Mouse (Mus musculus): ENCODE measurements at regions not wholly inside any gene's neighbourhood (a gene's known extent, or its start where the extent isn't known, plus 50 kb on each side); places are given as distances from the start of the nearest gene placed in this dataset.
A peak's percentile ranks its signal among the peaks of the same experiment; 100 is the strongest.

- peak; percentile 69 for DNase-seq (ENCODE audit: low spot score)
Measured at GRCm38 (mm10) chr9:32906233-32906872, 270.3 kb downstream of the Ets1 start.

GRCm38 (mm10) chr9:32910641-32911040, 274.6 kb downstream of the Ets1 start:
- no peak for DNase-seq (ENCODE audit: low spot score)

GRCm38 (mm10) chr9:32915633-32916032, 279.6 kb downstream of the Ets1 start:
- DNase-seq (ENCODE audit: low spot score): no peak

- no peak for DNase-seq (ENCODE audit: low spot score)
Measured at GRCm38 (mm10) chr9:32916731-32917130, 280.7 kb downstream of the Ets1 start.

GRCm38 (mm10) chr9:32923925-32924324, 287.9 kb downstream of the Ets1 start:
- DNase-seq (ENCODE audit: low spot score): no peak

GRCm38 (mm10) chr9:32924333-32924886, 288.4 kb downstream of the Ets1 start:
- no peak for DNase-seq (ENCODE audit: low spot score)

- no peak for DNase-seq (ENCODE audit: low spot score)
Measured at GRCm38 (mm10) chr9:32925036-32925435, 289.0 kb downstream of the Ets1 start.

GRCm38 (mm10) chr9:32925720-32926595, 289.9 kb downstream of the Ets1 start:
- peak; percentile 43 for DNase-seq (ENCODE audit: low spot score)

- DNase-seq (ENCODE audit: low spot score): no peak
Measured at GRCm38 (mm10) chr9:32927656-32928055, 291.6 kb downstream of the Ets1 start.

GRCm38 (mm10) chr9:32928289-32929000, 292.4 kb downstream of the Ets1 start:
- no peak for DNase-seq (ENCODE audit: low spot score)

- DNase-seq (ENCODE audit: low spot score): no peak
Measured at GRCm38 (mm10) chr9:32929331-32929730, 293.3 kb downstream of the Ets1 start.

GRCm38 (mm10) chr9:32929826-32930225, 293.8 kb downstream of the Ets1 start:
- no peak for DNase-seq (ENCODE audit: low spot score)

GRCm38 (mm10) chr9:32931266-32932005, 295.4 kb downstream of the Ets1 start:
- DNase-seq (ENCODE audit: low spot score): no peak

- peak; percentile 85 for DNase-seq (ENCODE audit: low spot score)
Measured at GRCm38 (mm10) chr9:32933237-32934071, 297.4 kb downstream of the Ets1 start.

- no peak for DNase-seq (ENCODE audit: low spot score)
Measured at GRCm38 (mm10) chr9:32934436-32934835, 298.4 kb downstream of the Ets1 start.

GRCm38 (mm10) chr9:32936462-32936861, 300.4 kb downstream of the Ets1 start:
- DNase-seq (ENCODE audit: low spot score): no peak

GRCm38 (mm10) chr9:32937391-32937790, 301.4 kb downstream of the Ets1 start:
- peak; percentile 70 for DNase-seq (ENCODE audit: low spot score)

- no peak for DNase-seq (ENCODE audit: low spot score)
Measured at GRCm38 (mm10) chr9:32938857-32939256, 302.8 kb downstream of the Ets1 start.

- DNase-seq (ENCODE audit: low spot score): no peak
Measured at GRCm38 (mm10) chr9:32939626-32940025, 303.6 kb downstream of the Ets1 start.

GRCm38 (mm10) chr9:32940111-32940813, 304.2 kb downstream of the Ets1 start:
- peak; percentile 92 for DNase-seq (ENCODE audit: low spot score)

Measured in heart, adult 8-10 months (tissue).